Mouse (Mus musculus) embryonic facial prominence, embryonic 15.5 days (tissue): ENCODE results near the gene Tra2a. TPM values are rescaled to one million over a fixed set of nuclear protein-coding genes. Genes with fewer than 3 reads are reported as not detected.

ENCODE experiments used
- ATAC-seq: fragments of 200-750 bp; cut with Nextera tagmentation; 2 replicates; pipeline ENCODE4 v1.8.0; 2017; ENCODE audit warnings: low read depth, moderate TSS enrichment; ENCODE audit not compliant: insufficient number of reproducible peaks, low FRiP score, low TSS enrichment
- H3K27ac ChIP-seq: fragments of 300-500 bp; sonication (generic); replicated peaks from 2 replicates; pipeline ENCODE4 v1.5.1; 2015; ENCODE audit warnings: mild to moderate bottlenecking, inconsistent platforms
- H3K27me3 ChIP-seq: fragments of 300-500 bp; sonication (generic); 2 replicates; pipeline ENCODE4 v1.6.1; 2015; ENCODE audit warnings: inconsistent platforms
- H3K36me3 ChIP-seq: fragments of 300-500 bp; sonication (generic); 2 replicates; pipeline ENCODE4 v1.6.1; 2015; ENCODE audit warnings: mild to moderate bottlenecking, inconsistent platforms
- H3K4me1 ChIP-seq: fragments of 300-500 bp; sonication (generic); 2 replicates; pipeline ENCODE4 v1.6.1; 2015; ENCODE audit warnings: inconsistent platforms
- H3K4me2 ChIP-seq: fragments of 300-500 bp; sonication (generic); replicated peaks from 2 replicates; pipeline ENCODE4 v1.6.1; 2015; ENCODE audit warnings: mild to moderate bottlenecking, inconsistent platforms
- H3K4me3 ChIP-seq: fragments of 300-500 bp; sonication (generic); replicated peaks from 2 replicates; pipeline ENCODE4 v1.5.1; 2015; ENCODE audit warnings: mild to moderate bottlenecking, inconsistent platforms
- H3K9ac ChIP-seq: fragments of 300-500 bp; sonication (generic); 2 replicates; pipeline ENCODE4 v1.6.1; 2015; ENCODE audit warnings: inconsistent platforms
- H3K9me3 ChIP-seq: fragments of 300-500 bp; sonication (generic); replicated peaks from 2 replicates; pipeline ENCODE4 v1.6.1; 2016; ENCODE audit warnings: inconsistent platforms
- WGBS: fragments of 180-500 bp; shearing (Covaris S2); methylation state at CpG from one replicate; pipeline ENCODE4 v1.1.7; 2015; 5-methylcytosine and 5-hydroxymethylcytosine counted together
- polyA plus RNA-seq: library from polyadenylated mRNA; unstranded; fragments of >200 nt; fragmentation: Nextera tagmentation; extraction: Ambion mirVana; gene quantifications from 2 replicates; pipeline ENCODE4 v1.2.1, GENCODE M21; 2015

Gene Tra2a
- 99.6 and 104 TPM in 2 replicates for polyA plus RNA-seq

- ATAC-seq = peak; percentile 95
- Histone ChIP-seq H3K4me2 (peak within 1 kb of the TSS; percentile 49), H3K27ac (peak within 1 kb of the TSS; percentile 98), H3K4me1 (peaks cover 10% of the 10 kb centered on the region; the same call in 1 of the 2 replicates), H3K27me3 (no peaks in the 10 kb centered on the region), H3K4me3 (peak within 1 kb of the TSS; percentile 89), H3K36me3 (no peaks in the 10 kb centered on the region), H3K9ac (peak within 1 kb of the TSS; percentile 99), H3K9me3 (no peaks in the 10 kb centered on the region)
- WGBS = 0% methylated on average over 39 of the region's 39 CpGs
Measured at GRCm38 (mm10) chr6:49263847-49264243, at the start of gene Tra2a. Gene Tra2a, minus strand, starts transcription at chr6:49264033.

GRCm38 (mm10) chr6:49298286-49298685 is 34.5 kb upstream of the Tra2a start:
- no peak for ATAC-seq
- Histone ChIP-seq H3K9ac (no peak overlapping the region), H3K4me3 (no peak overlapping the region), H3K27me3 (no peaks in the 10 kb centered on the region), H3K36me3 (no peaks in the 10 kb centered on the region), H3K9me3 (no peaks in the 10 kb centered on the region), H3K4me2 (no peak overlapping the region), H3K27ac (no peak overlapping the region), H3K4me1 (no peaks in the 10 kb centered on the region)

GRCm38 (mm10) chr6:49282122-49282521 is 18.3 kb upstream of the Tra2a start:
- no peak overlapping the region for H3K4me3 ChIP-seq
- no peaks in the 10 kb centered on the region for H3K9me3 ChIP-seq
- H3K4me2 ChIP-seq = no peak overlapping the region
- no peak overlapping the region for H3K27ac ChIP-seq
- no peaks in the 10 kb centered on the region for H3K4me1 ChIP-seq
- no peak overlapping the region for H3K9ac ChIP-seq
- H3K27me3 ChIP-seq = no peaks in the 10 kb centered on the region
- no peak for ATAC-seq
- no peaks in the 10 kb centered on the region for H3K36me3 ChIP-seq
- 96% methylated on average over 1 of the region's 1 CpGs for WGBS

GRCm38 (mm10) chr6:49280942-49281341 is 17.1 kb upstream of the Tra2a start:
- ATAC-seq = no peak
- Histone ChIP-seq H3K4me1 (no peaks in the 10 kb centered on the region), H3K9ac (no peak overlapping the region), H3K4me3 (no peak overlapping the region), H3K27ac (no peak overlapping the region), H3K9me3 (no peaks in the 10 kb centered on the region), H3K4me2 (no peak overlapping the region), H3K27me3 (no peaks in the 10 kb centered on the region), H3K36me3 (no peaks in the 10 kb centered on the region)
- WGBS = 28% methylated on average over 1 of the region's 1 CpGs

GRCm38 (mm10) chr6:49275296-49275695 is 11.5 kb upstream of the Tra2a start:
- ATAC-seq = no peak
- no peaks in the 10 kb centered on the region for H3K4me1 ChIP-seq

GRCm38 (mm10) chr6:49274416-49275091 is 10.7 kb upstream of the Tra2a start:
- no peak overlapping the region for H3K27ac ChIP-seq
- H3K9ac ChIP-seq = no peak overlapping the region
- H3K9me3 ChIP-seq = no peaks in the 10 kb centered on the region
- H3K4me2 ChIP-seq = no peak overlapping the region
- ATAC-seq = no peak
- H3K36me3 ChIP-seq = no peaks in the 10 kb centered on the region
- H3K27me3 ChIP-seq = no peaks in the 10 kb centered on the region
- H3K4me1 ChIP-seq = no peaks in the 10 kb centered on the region
- WGBS = 55% methylated on average over 9 of the region's 9 CpGs
- H3K4me3 ChIP-seq = no peak overlapping the region

More at GRCm38 (mm10) chr6:49275296-49275695, 11.5 kb upstream of the Tra2a start:
- Histone ChIP-seq H3K9ac (no peak overlapping the region), H3K27me3 (no peaks in the 10 kb centered on the region), H3K4me3 (no peak overlapping the region), H3K9me3 (no peaks in the 10 kb centered on the region), H3K27ac (no peak overlapping the region), H3K4me2 (no peak overlapping the region), H3K36me3 (no peaks in the 10 kb centered on the region)
- WGBS = 87% methylated on average over 7 of the region's 7 CpGs

- H3K4me3 ChIP-seq = no peak overlapping the region
- H3K9me3 ChIP-seq = no peaks in the 10 kb centered on the region
- no peak overlapping the region for H3K27ac ChIP-seq
- H3K9ac ChIP-seq = no peak overlapping the region
- H3K27me3 ChIP-seq = no peaks in the 10 kb centered on the region
- no peaks in the 10 kb centered on the region for H3K4me1 ChIP-seq
- ATAC-seq = no peak
- H3K4me2 ChIP-seq = no peak overlapping the region
- no peaks in the 10 kb centered on the region for H3K36me3 ChIP-seq
- 24% methylated on average over 4 of the region's 4 CpGs for WGBS
Measured at GRCm38 (mm10) chr6:49273934-49274333, 10.1 kb upstream of the Tra2a start.

- no peaks in the 10 kb centered on the region for H3K9me3 ChIP-seq
Measured at GRCm38 (mm10) chr6:49272863-49273262, 9.0 kb upstream of the Tra2a start.

GRCm38 (mm10) chr6:49271815-49272214 is 8.0 kb upstream of the Tra2a start:
- Histone ChIP-seq H3K9ac (no peak overlapping the region), H3K27me3 (no peaks in the 10 kb centered on the region), H3K27ac (no peak overlapping the region), H3K9me3 (no peaks in the 10 kb centered on the region), H3K36me3 (no peaks in the 10 kb centered on the region), H3K4me2 (no peak overlapping the region), H3K4me3 (no peak overlapping the region), H3K4me1 (no peaks in the 10 kb centered on the region)
- no peak for ATAC-seq
- 56% methylated on average over 6 of the region's 6 CpGs for WGBS

More at GRCm38 (mm10) chr6:49272863-49273262, 9.0 kb upstream of the Tra2a start:
- Histone ChIP-seq H3K4me2 (no peak overlapping the region), H3K27ac (no peak overlapping the region), H3K4me3 (no peak overlapping the region), H3K36me3 (no peaks in the 10 kb centered on the region), H3K4me1 (no peaks in the 10 kb centered on the region), H3K27me3 (no peaks in the 10 kb centered on the region), H3K9ac (no peak overlapping the region)
- WGBS = 89% methylated on average over 2 of the region's 2 CpGs
- no peak for ATAC-seq

- WGBS = 60% methylated on average over 11 of the region's 11 CpGs
- no peaks in the 10 kb centered on the region for H3K36me3 ChIP-seq
- H3K27ac ChIP-seq = no peak overlapping the region
- ATAC-seq = no peak
- no peaks in the 10 kb centered on the region for H3K27me3 ChIP-seq
- no peak overlapping the region for H3K9ac ChIP-seq
- no peaks in the 10 kb centered on the region for H3K9me3 ChIP-seq
- no peaks in the 10 kb centered on the region for H3K4me1 ChIP-seq
- no peak overlapping the region for H3K4me3 ChIP-seq
- H3K4me2 ChIP-seq = no peak overlapping the region
Measured at GRCm38 (mm10) chr6:49269923-49270322, 6.1 kb upstream of the Tra2a start.

- no peaks in the 10 kb centered on the region for H3K27me3 ChIP-seq
- H3K9ac ChIP-seq = no peak overlapping the region
- H3K4me2 ChIP-seq = no peak overlapping the region
- H3K36me3 ChIP-seq = no peaks in the 10 kb centered on the region
- H3K4me3 ChIP-seq = no peak overlapping the region
- H3K9me3 ChIP-seq = no peaks in the 10 kb centered on the region
- 21% methylated on average over 5 of the region's 5 CpGs for WGBS
- H3K4me1 ChIP-seq = no peaks in the 10 kb centered on the region
- H3K27ac ChIP-seq = no peak overlapping the region
- no peak for ATAC-seq
Measured at GRCm38 (mm10) chr6:49269200-49269599, 5.4 kb upstream of the Tra2a start.

GRCm38 (mm10) chr6:49267686-49268085 is 3.9 kb upstream of the Tra2a start:
- H3K4me2 ChIP-seq = no peak overlapping the region
- no peak overlapping the region for H3K9ac ChIP-seq
- no peaks in the 10 kb centered on the region for H3K27me3 ChIP-seq
- H3K27ac ChIP-seq = no peak overlapping the region
- H3K4me3 ChIP-seq = no peak overlapping the region
- H3K36me3 ChIP-seq = no peaks in the 10 kb centered on the region
- H3K9me3 ChIP-seq = no peaks in the 10 kb centered on the region
- ATAC-seq = no peak
- WGBS = 66% methylated on average over 4 of the region's 4 CpGs
- H3K4me1 ChIP-seq = no peaks in the 10 kb centered on the region
